Mouse (Mus musculus) erythroblast, embryonic 14.5 days (primary cell): ENCODE results near the gene Yju2. TPM values are rescaled to one million over a fixed set of nuclear protein-coding genes. Genes with fewer than 3 reads are reported as not detected.

Experiments used
- H3K27me3 ChIP-seq: 2 replicates; pipeline ENCODE4 v1.6.1; 2012; ENCODE audit warnings: inconsistent platforms; ENCODE audit not compliant: control insufficient read depth
- H3K36me3 ChIP-seq: 2 replicates; pipeline ENCODE4 v1.6.1; 2012; ENCODE audit warnings: mild to moderate bottlenecking, inconsistent platforms; ENCODE audit not compliant: control insufficient read depth
- H3K4me1 ChIP-seq: 2 replicates; pipeline ENCODE4 v1.6.1; 2012; ENCODE audit warnings: inconsistent platforms; ENCODE audit not compliant: control insufficient read depth
- H3K4me3 ChIP-seq: replicated peaks from 2 replicates; pipeline ENCODE3; 2012; ENCODE audit warnings: moderate library complexity, mild to moderate bottlenecking, inconsistent platforms
- H3K9me3 ChIP-seq: 2 replicates; pipeline ENCODE4 v1.6.1; 2012; ENCODE audit warnings: low read length, inconsistent platforms, mixed read lengths; ENCODE audit not compliant: control insufficient read depth
- GATA1 ChIP-seq: IDR thresholded peaks from 2 replicates; pipeline ENCODE4 v1.6.1; 2012; ENCODE audit warnings: low read length, inconsistent platforms, mixed read lengths
- TAL1 ChIP-seq: IDR thresholded peaks from 3 replicates; pipeline ENCODE4 v1.6.1; 2012; ENCODE audit warnings: low read length, inconsistent platforms, mixed read lengths
- polyA plus RNA-seq: library from polyadenylated mRNA; stranded (reverse); fragments of >175 nt; gene quantifications from 2 replicates; pipeline ENCODE4 v1.2.3, GENCODE M21; 2012

Gene Yju2
- polyA plus RNA-seq, 1 experiment, result 1.7 TPM

GRCm38 (mm10) chr17:55949400-55949799, 9.5 kb upstream of the Yju2 start, which contains the start of gene Zfp119b:
Gene Zfp119b (minus strand): TSS chr17:55949500.
- H3K4me1 ChIP-seq, result peaks cover 18% of the 10 kb centered on the region
- H3K4me3 ChIP-seq, result no peak within 1 kb of the TSS
- no peaks in the 10 kb centered on the region for H3K9me3 ChIP-seq
- no peaks in the 10 kb centered on the region for H3K36me3 ChIP-seq
- H3K27me3 ChIP-seq, result peaks cover 18% of the 10 kb centered on the region
- TF ChIP-seq TAL1 (no peak), GATA1 (no peak)

GRCm38 (mm10) chr17:55950601-55951000, 8.3 kb upstream of the Yju2 start:
- Histone ChIP-seq H3K4me1 (peaks cover 10% of the 10 kb centered on the region), H3K27me3 (peaks cover 26% of the 10 kb centered on the region), H3K9me3 (no peaks in the 10 kb centered on the region), H3K4me3 (no peak overlapping the region), H3K36me3 (no peaks in the 10 kb centered on the region)
- TF ChIP-seq GATA1 (no peak), TAL1 (no peak)

GRCm38 (mm10) chr17:55952041-55952440, 6.9 kb upstream of the Yju2 start:
- no peak for TF ChIP-seq TAL1
- no peak for TF ChIP-seq GATA1
- Histone ChIP-seq H3K4me1 (peaks cover 13% of the 10 kb centered on the region), H3K27me3 (peaks cover 29% of the 10 kb centered on the region)

GRCm38 (mm10) chr17:55952447-55953027, 6.4 kb upstream of the Yju2 start, which contains the start of gene Ebi3:
Gene Ebi3 (plus strand): TSS chr17:55952640.
- Histone ChIP-seq H3K4me1 (peaks cover 18% of the 10 kb centered on the region), H3K4me3 (no peak within 1 kb of the TSS), H3K9me3 (no peaks in the 10 kb centered on the region), H3K27me3 (peaks cover 29% of the 10 kb centered on the region), H3K36me3 (no peaks in the 10 kb centered on the region)
- TF ChIP-seq GATA1 (no peak), TAL1 (no peak)

More at GRCm38 (mm10) chr17:55952041-55952440, 6.9 kb upstream of the Yju2 start:
- Histone ChIP-seq H3K9me3 (no peaks in the 10 kb centered on the region), H3K4me3 (no peak overlapping the region), H3K36me3 (no peaks in the 10 kb centered on the region)

GRCm38 (mm10) chr17:55953751-55954150, 5.1 kb upstream of the Yju2 start:
- H3K9me3 ChIP-seq, result no peaks in the 10 kb centered on the region
- H3K27me3 ChIP-seq, result peaks cover 26% of the 10 kb centered on the region
- H3K36me3 ChIP-seq, result no peaks in the 10 kb centered on the region
- no peak overlapping the region for H3K4me3 ChIP-seq
- peaks cover 27% of the 10 kb centered on the region for H3K4me1 ChIP-seq
- no peak for TF ChIP-seq GATA1
- TF ChIP-seq TAL1, result no peak

GRCm38 (mm10) chr17:55954229-55954628, 4.7 kb upstream of the Yju2 start:
- Histone ChIP-seq H3K36me3 (no peaks in the 10 kb centered on the region), H3K4me3 (no peak overlapping the region), H3K4me1 (peaks cover 30% of the 10 kb centered on the region), H3K9me3 (no peaks in the 10 kb centered on the region), H3K27me3 (peaks cover 26% of the 10 kb centered on the region)
- no peak for TF ChIP-seq TAL1
- no peak for TF ChIP-seq GATA1

GRCm38 (mm10) chr17:55956129-55956528, 2.8 kb upstream of the Yju2 start:
- TF ChIP-seq TAL1, result no peak
- TF ChIP-seq GATA1, result no peak
- Histone ChIP-seq H3K9me3 (no peaks in the 10 kb centered on the region), H3K4me3 (peak overlapping the region; percentile 68), H3K27me3 (peaks cover 21% of the 10 kb centered on the region), H3K4me1 (peaks cover 46% of the 10 kb centered on the region), H3K36me3 (peaks cover 12% of the 10 kb centered on the region)

GRCm38 (mm10) chr17:55956591-55956990, 2.3 kb upstream of the Yju2 start:
- peaks cover 16% of the 10 kb centered on the region for H3K36me3 ChIP-seq
- H3K4me1 ChIP-seq, result peaks cover 46% of the 10 kb centered on the region
- H3K27me3 ChIP-seq, result peaks cover 21% of the 10 kb centered on the region
- H3K9me3 ChIP-seq, result no peaks in the 10 kb centered on the region
- peak overlapping the region; percentile 68 for H3K4me3 ChIP-seq
- TF ChIP-seq TAL1 (no peak), GATA1 (no peak)

GRCm38 (mm10) chr17:55957168-55957567, 1.7 kb upstream of the Yju2 start:
- Histone ChIP-seq H3K4me3 (no peak overlapping the region), H3K27me3 (peaks cover 21% of the 10 kb centered on the region), H3K4me1 (peaks cover 46% of the 10 kb centered on the region), H3K9me3 (no peaks in the 10 kb centered on the region), H3K36me3 (peaks cover 22% of the 10 kb centered on the region)
- TF ChIP-seq TAL1 (no peak), GATA1 (no peak)
